Mouse (Mus musculus) liver, embryonic 11.5 days (tissue): Measurements from ENCODE around the gene Gm12888. TPM values are rescaled to one million over a fixed set of nuclear protein-coding genes. Genes with fewer than 3 reads are reported as not detected.
"Not testable (repeated sequence)": the region's sequence is repeated elsewhere in the genome, so short reads cannot be mapped to it uniquely, and the experiment has no call there.

Experiments used
- ATAC-seq: fragments of 200-750 bp; cut with Nextera tagmentation; replicated peaks from 2 replicates; pipeline ENCODE4 v1.8.0; 2017; ENCODE audit warnings: moderate number of reproducible peaks, mild to moderate bottlenecking, moderate TSS enrichment, moderate library complexity; ENCODE audit not compliant: low FRiP score
- DNase-seq: peaks from one replicate; pipeline ENCODE4 v3.0.0-alpha.2; 2017; ENCODE audit warnings: low spot score
- H3K27ac ChIP-seq: fragments of 300-500 bp; sonication (generic); 2 replicates; pipeline ENCODE4 v1.5.1; 2014; ENCODE audit warnings: mild to moderate bottlenecking, low read depth, low read length, control low read depth
- H3K27me3 ChIP-seq: fragments of 300-500 bp; sonication (generic); replicated peaks from 2 replicates; pipeline ENCODE4 v1.6.1; 2014; ENCODE audit warnings: low read length, mixed read lengths; ENCODE audit not compliant: control insufficient read depth, insufficient read depth
- H3K36me3 ChIP-seq: fragments of 300-500 bp; sonication (generic); 2 replicates; pipeline ENCODE4 v1.6.1; 2014; ENCODE audit warnings: mild to moderate bottlenecking, low read length, moderate library complexity, mixed read lengths; ENCODE audit not compliant: control insufficient read depth, insufficient read depth
- H3K4me1 ChIP-seq: fragments of 300-500 bp; sonication (generic); replicated peaks from 2 replicates; pipeline ENCODE4 v1.6.1; 2014; ENCODE audit warnings: low read length, mixed read lengths; ENCODE audit not compliant: control insufficient read depth, insufficient read depth
- H3K4me2 ChIP-seq: fragments of 300-500 bp; sonication (generic); 2 replicates; pipeline ENCODE4 v1.6.1; 2014; ENCODE audit warnings: mild to moderate bottlenecking, control low read depth, moderate library complexity
- H3K4me3 ChIP-seq: fragments of 300-500 bp; sonication (generic); 2 replicates; pipeline ENCODE4 v1.5.1; 2014; ENCODE audit warnings: low read depth, low read length, control low read depth
- H3K9ac ChIP-seq: fragments of 300-500 bp; sonication (generic); 2 replicates; pipeline ENCODE4 v1.6.1; 2014; ENCODE audit warnings: low read depth, low read length, control low read depth
- H3K9me3 ChIP-seq: fragments of 300-500 bp; sonication (generic); 2 replicates; pipeline ENCODE4 v1.6.1; 2016; ENCODE audit warnings: low read length, inconsistent platforms, mixed read lengths; ENCODE audit not compliant: control insufficient read depth
- WGBS: fragments of 180-500 bp; shearing (Covaris S2); extraction: QIAGEN DNeasy Blood & Tissue Kit; methylation state at CpG from one replicate; pipeline ENCODE4 v1.1.7; 2014; 5-methylcytosine and 5-hydroxymethylcytosine counted together
- polyA plus RNA-seq: library from polyadenylated mRNA; unstranded; fragments of >200 nt; fragmentation: Nextera tagmentation; extraction: Ambion mirVana; gene quantifications from 2 replicates; pipeline ENCODE4 v1.2.1, GENCODE M21; 2014

Gm12888 gene
- not detected in 2 replicates for polyA plus RNA-seq

DNA sequence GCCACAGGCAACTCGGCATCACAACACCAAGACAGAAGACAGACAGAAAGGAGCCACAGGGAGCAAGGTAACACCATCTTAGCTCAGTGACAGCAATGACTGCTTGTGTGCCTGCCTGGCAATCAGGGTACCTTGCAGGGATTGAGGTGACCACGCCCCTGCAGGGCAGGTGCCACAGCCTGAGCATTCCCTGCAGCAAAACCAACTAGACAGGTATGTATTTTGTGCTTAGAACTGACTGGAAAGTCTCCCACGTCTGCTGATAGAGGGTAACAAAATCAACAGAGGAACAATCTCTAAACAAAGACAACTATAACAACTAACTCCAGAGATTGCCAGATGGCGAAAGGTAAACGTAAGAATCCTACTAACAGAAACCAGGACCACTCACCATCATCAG is at the start of gene Gm12888:
Gene Gm12888, minus strand, starts transcription at position 101 of the 400 bp plus-strand sequence.
- not testable (repeated sequence) for DNase-seq, H3K4me1 ChIP-seq, H3K9me3 ChIP-seq, H3K27me3 ChIP-seq, H3K27ac ChIP-seq, H3K4me3 ChIP-seq, ATAC-seq, H3K9ac ChIP-seq, H3K36me3 ChIP-seq, H3K4me2 ChIP-seq
- WGBS = 63% methylated on average over 3 of the region's 5 CpGs

Other genes with a start within 250 kb of the Gm12888 start
- 30.0 and 35.5 TPM in 2 replicates for gene Zmpste24, start 226.7 kb downstream of the Gm12888 start, polyA plus RNA-seq
- not detected in 2 replicates for gene Tmco2, start 215.7 kb downstream of the Gm12888 start, polyA plus RNA-seq
- gene Rlf, start 109.8 kb downstream of the Gm12888 start, polyA plus RNA-seq = 18.8 and 19.0 TPM in 2 replicates
- gene Gm12886, start 98.2 kb upstream of the Gm12888 start, polyA plus RNA-seq = not detected in 2 replicates